Mouse (Mus musculus) liver, embryonic 12.5 days (tissue): ENCODE measurements around the gene Acbd6. TPM values are rescaled to one million over a fixed set of nuclear protein-coding genes. Genes with fewer than 3 reads are reported as not detected.

ENCODE experiments used
- ATAC-seq: fragments of 200-750 bp; cut with Nextera tagmentation; 2 replicates; pipeline ENCODE4 v1.8.0; 2017; ENCODE audit warnings: moderate number of reproducible peaks, mild to moderate bottlenecking, moderate library complexity
- H3K27ac ChIP-seq: fragments of 300-500 bp; sonication (generic); 2 replicates; pipeline ENCODE4 v1.5.1; 2016; ENCODE audit warnings: mild to moderate bottlenecking
- H3K27me3 ChIP-seq: fragments of 300-500 bp; sonication (generic); replicated peaks from 2 replicates; pipeline ENCODE4 v1.6.1; 2016; ENCODE audit warnings: mild to moderate bottlenecking, moderate library complexity
- H3K36me3 ChIP-seq: fragments of 300-500 bp; sonication (generic); 2 replicates; pipeline ENCODE4 v1.6.1; 2016; ENCODE audit warnings: mild to moderate bottlenecking, moderate library complexity
- H3K4me1 ChIP-seq: fragments of 300-500 bp; sonication (generic); 2 replicates; pipeline ENCODE4 v1.6.1; 2016
- H3K4me2 ChIP-seq: fragments of 300-500 bp; sonication (generic); 2 replicates; pipeline ENCODE4 v1.6.1; 2016; ENCODE audit warnings: mild to moderate bottlenecking, moderate library complexity
- H3K4me3 ChIP-seq: fragments of 300-500 bp; sonication (generic); 2 replicates; pipeline ENCODE4 v1.5.1; 2016; ENCODE audit warnings: mild to moderate bottlenecking, moderate library complexity
- H3K9ac ChIP-seq: fragments of 300-500 bp; sonication (generic); 2 replicates; pipeline ENCODE4 v1.6.1; 2016; ENCODE audit warnings: mild to moderate bottlenecking, moderate library complexity
- H3K9me3 ChIP-seq: fragments of 300-500 bp; sonication (generic); replicated peaks from 2 replicates; pipeline ENCODE4 v1.6.1; 2016; ENCODE audit warnings: mild to moderate bottlenecking, moderate library complexity
- WGBS: fragments of 180-500 bp; shearing (Covaris S2); methylation state at CpG from one replicate; pipeline ENCODE4 v1.1.7; 2016; ENCODE audit not compliant: insufficient replicate concordance; 5-methylcytosine and 5-hydroxymethylcytosine counted together
- polyA plus RNA-seq: library from polyadenylated mRNA; unstranded; fragments of >200 nt; fragmentation: Nextera tagmentation; extraction: Ambion mirVana; gene quantifications from 2 replicates; pipeline ENCODE4 v1.2.1, GENCODE M21; 2016

Gene Acbd6
- polyA plus RNA-seq, 1 experiment from 2014 or later = 88.9 TPM

DNA sequence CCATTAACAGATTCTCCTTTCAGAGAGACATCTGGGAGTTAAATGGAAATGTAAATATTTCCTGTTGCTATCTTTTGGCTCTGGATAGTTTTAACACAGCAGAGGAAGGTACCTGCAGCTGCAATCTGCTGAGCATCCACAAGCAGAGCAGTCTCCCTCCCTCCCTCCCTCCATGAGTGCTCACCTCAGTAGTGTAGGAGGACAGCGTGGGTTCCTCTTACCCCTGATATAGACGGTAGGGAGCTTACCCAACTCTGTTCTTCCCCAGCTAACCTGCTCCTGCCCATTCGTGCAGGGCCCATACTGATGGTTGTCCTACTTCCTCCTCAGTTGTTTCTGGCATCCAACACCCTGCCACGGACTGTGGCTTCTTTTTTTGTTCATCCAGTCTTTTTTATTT lies 50.6 kb downstream of the Acbd6 start:
- Histone ChIP-seq H3K4me3 (no peak overlapping the region), H3K9me3 (no peaks in the 10 kb centered on the region), H3K36me3 (no peaks in the 10 kb centered on the region), H3K27ac (no peak overlapping the region), H3K4me2 (no peak overlapping the region), H3K9ac (no peak overlapping the region), H3K4me1 (no peaks in the 10 kb centered on the region), H3K27me3 (no peaks in the 10 kb centered on the region)
- WGBS = 38% methylated on average over 4 of the region's 4 CpGs
- no peak for ATAC-seq

DNA sequence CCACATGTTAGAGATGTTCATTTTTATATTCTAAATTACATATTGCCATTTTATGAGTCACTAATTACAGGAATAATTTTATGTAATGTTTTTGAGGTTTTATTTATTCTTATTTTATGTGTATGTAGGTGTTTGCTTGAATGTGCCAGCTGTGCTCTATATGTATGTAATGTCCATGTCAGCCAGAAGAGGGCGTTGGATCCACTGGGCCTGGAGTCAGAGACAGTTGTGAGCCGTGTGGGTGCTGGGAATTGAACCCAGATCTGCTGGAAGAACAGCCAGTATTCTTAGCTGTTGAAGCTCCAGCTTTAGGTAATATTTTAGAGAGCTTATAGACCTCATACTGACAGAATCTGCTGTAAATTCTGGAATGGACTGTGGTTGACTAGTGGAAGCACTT lies 56.5 kb downstream of the Acbd6 start:
- Histone ChIP-seq H3K9me3 (no peaks in the 10 kb centered on the region), H3K4me2 (no peak overlapping the region), H3K4me3 (no peak overlapping the region), H3K27me3 (no peaks in the 10 kb centered on the region), H3K4me1 (no peaks in the 10 kb centered on the region), H3K36me3 (no peaks in the 10 kb centered on the region), H3K27ac (no peak overlapping the region), H3K9ac (no peak overlapping the region)
- ATAC-seq = no peak
- 42% methylated on average over 2 of the region's 2 CpGs for WGBS

GRCm38 (mm10) chr1:155621075-155621474 lies 63.2 kb downstream of the Acbd6 start:
- 76% methylated on average over 6 of the region's 6 CpGs for WGBS
- no peaks in the 10 kb centered on the region for H3K27me3 ChIP-seq
- peaks cover 16% of the 10 kb centered on the region for H3K36me3 ChIP-seq
- ATAC-seq = no peak
- H3K9me3 ChIP-seq = no peaks in the 10 kb centered on the region
- H3K4me1 ChIP-seq = no peaks in the 10 kb centered on the region
- no peak overlapping the region for H3K4me2 ChIP-seq
- no peak overlapping the region for H3K27ac ChIP-seq
- no peak overlapping the region for H3K9ac ChIP-seq
- no peak overlapping the region for H3K4me3 ChIP-seq

DNA sequence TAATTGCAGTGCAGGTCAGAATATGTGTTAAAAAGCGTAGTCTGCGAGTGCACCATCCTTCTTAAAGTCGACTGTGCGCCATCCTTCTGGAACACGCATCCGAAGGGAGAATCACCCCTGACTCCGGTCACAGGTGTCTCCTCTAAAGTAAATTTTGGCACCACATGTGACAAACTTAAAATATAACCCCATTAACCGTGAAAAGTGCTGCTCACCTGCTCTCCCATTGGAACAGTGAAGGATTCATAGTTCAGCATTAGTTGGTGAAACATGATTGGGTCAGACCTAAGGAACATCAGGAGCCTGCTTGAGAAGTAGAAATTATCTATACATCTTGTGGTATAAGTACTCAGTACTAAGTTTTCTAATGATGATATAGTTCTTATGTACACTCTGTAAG lies 65.3 kb downstream of the Acbd6 start:
- no peak overlapping the region for H3K4me2 ChIP-seq
- WGBS = 90% methylated on average over 8 of the region's 8 CpGs
- no peaks in the 10 kb centered on the region for H3K9me3 ChIP-seq
- H3K4me1 ChIP-seq = no peaks in the 10 kb centered on the region
- no peak for ATAC-seq
- H3K27ac ChIP-seq = no peak overlapping the region
- peaks cover 21% of the 10 kb centered on the region for H3K36me3 ChIP-seq
- H3K4me3 ChIP-seq = no peak overlapping the region
- no peaks in the 10 kb centered on the region for H3K27me3 ChIP-seq
- no peak overlapping the region for H3K9ac ChIP-seq

- no peak for ATAC-seq
- Histone ChIP-seq H3K4me1 (no peaks in the 10 kb centered on the region), H3K27me3 (no peaks in the 10 kb centered on the region), H3K9me3 (no peaks in the 10 kb centered on the region), H3K27ac (no peak overlapping the region), H3K4me2 (no peak overlapping the region), H3K36me3 (peaks cover 22% of the 10 kb centered on the region), H3K4me3 (no peak overlapping the region), H3K9ac (no peak overlapping the region)
- 79% methylated on average over 2 of the region's 2 CpGs for WGBS
Observed at GRCm38 (mm10) chr1:155627746-155628145, 69.8 kb downstream of the Acbd6 start.

DNA sequence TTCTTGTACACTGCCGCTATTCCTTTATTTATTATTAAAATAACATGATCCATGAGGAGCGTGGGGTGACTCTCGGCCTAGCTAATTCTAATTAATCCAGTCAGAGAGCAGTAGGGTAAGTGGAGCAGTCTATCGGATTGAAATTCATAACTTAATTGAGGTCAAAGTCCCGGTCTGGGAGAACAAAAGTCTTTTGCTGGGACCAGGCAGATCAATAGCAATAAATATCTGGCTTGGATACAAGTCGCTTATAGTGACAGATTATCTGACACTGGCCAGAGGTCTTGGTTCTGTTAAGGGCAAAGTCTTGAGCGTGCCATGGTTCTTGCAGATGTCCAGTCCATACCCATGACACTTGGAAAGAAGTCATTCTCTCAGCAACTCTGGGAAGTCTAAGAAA lies 78.7 kb downstream of the Acbd6 start:
- Histone ChIP-seq H3K9ac (no peak overlapping the region), H3K4me1 (no peaks in the 10 kb centered on the region), H3K9me3 (no peaks in the 10 kb centered on the region), H3K27me3 (no peaks in the 10 kb centered on the region), H3K36me3 (no peaks in the 10 kb centered on the region), H3K4me3 (no peak overlapping the region), H3K27ac (no peak overlapping the region), H3K4me2 (no peak overlapping the region)
- WGBS = 79% methylated on average over 7 of the region's 7 CpGs
- ATAC-seq = no peak

GRCm38 (mm10) chr1:155645816-155646215 lies 87.9 kb downstream of the Acbd6 start:
- H3K4me2 ChIP-seq = no peak overlapping the region
- no peaks in the 10 kb centered on the region for H3K27me3 ChIP-seq
- no peaks in the 10 kb centered on the region for H3K9me3 ChIP-seq
- ATAC-seq = no peak
- H3K27ac ChIP-seq = no peak overlapping the region
- 82% methylated on average over 5 of the region's 5 CpGs for WGBS
- H3K4me1 ChIP-seq = no peaks in the 10 kb centered on the region
- H3K9ac ChIP-seq = no peak overlapping the region
- no peaks in the 10 kb centered on the region for H3K36me3 ChIP-seq
- H3K4me3 ChIP-seq = no peak overlapping the region

DNA sequence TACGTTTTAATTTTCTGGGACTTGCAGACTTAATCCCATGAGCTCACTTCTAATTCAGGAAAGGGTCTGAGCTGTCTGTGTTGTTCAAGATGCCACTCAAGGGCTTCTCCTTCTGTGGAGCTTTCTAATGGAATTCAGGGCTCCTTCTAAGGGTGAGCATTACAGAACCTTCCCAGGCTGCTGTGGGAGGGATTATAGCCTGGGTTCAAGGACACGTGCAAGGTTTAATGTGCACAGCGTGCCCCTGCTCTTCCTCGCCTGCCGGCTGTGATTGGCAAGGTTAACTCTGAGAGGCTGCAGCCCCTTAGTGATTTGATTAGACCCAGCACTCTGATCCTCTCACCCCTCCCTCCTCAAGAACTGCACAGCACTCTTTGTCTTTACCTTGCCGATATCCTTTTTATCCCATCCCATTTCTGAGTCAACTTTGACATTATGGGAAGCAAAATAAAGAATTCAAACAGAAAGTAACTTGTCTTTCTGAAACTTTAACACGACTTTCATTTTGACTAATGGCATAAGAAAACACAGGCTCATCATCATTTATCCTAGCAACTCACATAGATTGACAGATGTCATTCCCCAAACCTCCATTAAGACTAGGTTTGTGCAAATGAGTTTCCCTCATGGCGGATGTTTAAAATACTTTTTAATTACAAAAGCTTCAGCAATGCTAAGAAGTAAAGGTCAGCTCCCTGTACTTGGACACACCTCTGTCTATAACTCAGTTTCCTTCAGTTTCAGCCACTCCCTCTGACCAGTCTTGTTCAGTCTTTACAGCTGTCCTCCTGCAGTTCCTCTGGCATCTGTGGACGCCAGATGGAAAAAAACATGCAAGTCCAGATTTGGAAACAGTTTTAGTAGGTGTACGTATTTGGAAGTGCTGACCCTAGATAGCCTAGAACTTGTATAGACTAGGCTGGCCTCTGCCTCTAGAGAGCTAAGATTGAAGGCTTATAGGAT lies 88.7 kb downstream of the Acbd6 start:
- H3K27me3 ChIP-seq = no peaks in the 10 kb centered on the region
- no peaks in the 10 kb centered on the region for H3K4me1 ChIP-seq
- 70% methylated on average over 10 of the region's 10 CpGs for WGBS
- H3K9me3 ChIP-seq = no peaks in the 10 kb centered on the region
- no peaks in the 10 kb centered on the region for H3K36me3 ChIP-seq
- H3K9ac ChIP-seq = no peak overlapping the region
- no peak overlapping the region for H3K4me3 ChIP-seq
- ATAC-seq = no peak
- no peak overlapping the region for H3K4me2 ChIP-seq
- no peak overlapping the region for H3K27ac ChIP-seq

DNA sequence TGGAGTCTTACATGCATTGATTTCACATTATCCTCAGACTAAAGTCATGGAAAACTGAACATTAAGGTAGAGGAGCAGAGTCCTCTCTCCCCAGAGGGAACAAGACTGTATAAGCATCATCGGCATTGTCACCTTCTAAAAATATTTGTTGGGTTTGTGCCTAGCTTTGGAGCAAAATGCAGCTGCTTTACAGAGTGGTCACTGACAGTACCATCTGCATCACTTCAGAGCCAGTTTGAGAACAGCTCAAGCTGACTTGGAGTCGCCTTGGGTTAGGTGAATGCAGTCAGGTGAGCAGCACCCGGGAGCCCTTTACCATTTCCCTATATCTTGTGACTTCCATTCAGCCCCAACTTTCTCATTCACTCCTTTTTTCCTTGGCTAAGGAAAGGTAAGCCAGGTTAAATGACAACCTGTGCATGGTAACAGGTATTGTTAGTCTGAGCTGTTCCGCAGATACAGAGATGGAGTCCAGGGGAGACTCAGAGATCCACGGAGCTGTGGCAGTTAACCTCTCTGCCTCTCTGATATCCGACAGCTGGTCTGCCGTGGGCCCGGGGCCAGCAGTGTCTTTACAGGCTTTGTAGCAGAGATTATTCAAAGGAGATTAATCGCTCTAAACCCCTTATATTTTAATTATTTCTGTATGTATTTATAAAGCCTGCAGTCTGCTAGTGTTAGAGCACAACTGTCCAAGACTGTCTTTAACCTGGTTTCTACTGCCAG lies 92.4 kb downstream of the Acbd6 start:
- Histone ChIP-seq H3K27ac (no peak overlapping the region), H3K4me3 (no peak overlapping the region)

DNA sequence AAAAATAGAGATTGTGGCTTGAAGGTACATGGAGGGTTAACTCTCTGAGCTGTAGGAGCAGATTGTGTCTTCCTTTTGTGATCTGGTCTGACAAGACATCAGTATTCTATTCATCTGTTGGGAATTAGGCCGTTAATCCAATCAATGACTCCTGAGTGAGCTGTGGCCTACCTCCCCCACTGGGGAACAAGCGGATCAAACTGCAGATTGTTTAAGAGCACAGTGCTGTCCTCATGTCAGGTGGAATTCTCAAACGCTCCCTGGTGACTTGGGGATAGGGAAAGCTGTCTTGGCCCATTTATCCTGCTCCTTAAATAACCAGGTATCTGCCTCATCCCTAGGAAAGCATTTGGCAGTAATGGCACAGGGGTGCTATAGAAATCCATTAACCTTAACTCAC lies 97.0 kb downstream of the Acbd6 start:
- 68% methylated on average over 3 of the region's 3 CpGs for WGBS
- H3K9me3 ChIP-seq = no peaks in the 10 kb centered on the region
- H3K27me3 ChIP-seq = no peaks in the 10 kb centered on the region
- H3K4me2 ChIP-seq = no peak overlapping the region
- no peak for ATAC-seq
- H3K36me3 ChIP-seq = no peaks in the 10 kb centered on the region
- H3K4me1 ChIP-seq = no peaks in the 10 kb centered on the region
- H3K27ac ChIP-seq = no peak overlapping the region
- no peak overlapping the region for H3K4me3 ChIP-seq
- no peak overlapping the region for H3K9ac ChIP-seq

More for the DNA sequence above, 92.4 kb downstream of the Acbd6 start:
- ATAC-seq = no peak
- no peaks in the 10 kb centered on the region for H3K4me1 ChIP-seq
- WGBS = 79% methylated on average over 9 of the region's 9 CpGs
- H3K36me3 ChIP-seq = no peaks in the 10 kb centered on the region
- H3K9me3 ChIP-seq = no peaks in the 10 kb centered on the region
- no peak overlapping the region for H3K4me2 ChIP-seq
- H3K27me3 ChIP-seq = no peaks in the 10 kb centered on the region
- no peak overlapping the region for H3K9ac ChIP-seq

DNA sequence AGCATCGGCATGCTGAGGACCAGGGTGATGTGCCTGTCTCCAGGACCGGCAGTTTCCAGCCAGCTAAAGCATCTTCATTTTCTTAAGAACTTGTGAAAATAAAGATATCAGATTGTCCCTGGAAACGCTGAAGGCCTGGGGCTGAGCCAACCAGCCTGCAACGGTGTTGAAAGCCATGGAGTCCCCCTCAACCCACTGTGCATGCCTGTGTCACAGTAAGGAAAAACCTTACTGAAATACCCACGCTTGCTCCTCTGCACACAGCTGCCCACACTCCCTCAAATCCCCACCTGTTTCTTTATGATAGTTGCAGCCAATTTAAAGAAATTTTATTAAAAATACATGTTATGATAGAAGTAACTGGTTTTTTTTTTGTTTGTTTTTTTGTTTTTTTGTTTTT lies 98.4 kb downstream of the Acbd6 start:
- Histone ChIP-seq H3K9me3 (no peaks in the 10 kb centered on the region), H3K9ac (no peak overlapping the region), H3K27me3 (no peaks in the 10 kb centered on the region), H3K27ac (no peak overlapping the region), H3K4me1 (no peaks in the 10 kb centered on the region), H3K36me3 (no peaks in the 10 kb centered on the region), H3K4me3 (no peak overlapping the region), H3K4me2 (no peak overlapping the region)
- WGBS = 78% methylated on average over 5 of the region's 5 CpGs
- ATAC-seq = no peak

GRCm38 (mm10) chr1:155663994-155664393 lies 106.1 kb downstream of the Acbd6 start:
- H3K4me1 ChIP-seq = peaks cover 6% of the 10 kb centered on the region
- H3K4me3 ChIP-seq = no peak overlapping the region
- H3K9me3 ChIP-seq = no peaks in the 10 kb centered on the region
- no peak for ATAC-seq
- no peaks in the 10 kb centered on the region for H3K36me3 ChIP-seq
- no peaks in the 10 kb centered on the region for H3K27me3 ChIP-seq
- H3K4me2 ChIP-seq = no peak overlapping the region
- H3K27ac ChIP-seq = no peak overlapping the region
- no peak overlapping the region for H3K9ac ChIP-seq
- WGBS = 45% methylated on average over 5 of the region's 5 CpGs
